Mouse (Mus musculus) erythroblast, embryonic 14.5 days (primary cell): ENCODE measurements around the gene Prx.

Experiments
- GATA1 ChIP-seq: IDR thresholded peaks from 2 replicates; pipeline ENCODE4 v1.6.1; 2012; ENCODE audit warnings: low read length, inconsistent platforms, mixed read lengths
- TAL1 ChIP-seq: IDR thresholded peaks from 3 replicates; pipeline ENCODE4 v1.6.1; 2012; ENCODE audit warnings: low read length, inconsistent platforms, mixed read lengths

DNA sequence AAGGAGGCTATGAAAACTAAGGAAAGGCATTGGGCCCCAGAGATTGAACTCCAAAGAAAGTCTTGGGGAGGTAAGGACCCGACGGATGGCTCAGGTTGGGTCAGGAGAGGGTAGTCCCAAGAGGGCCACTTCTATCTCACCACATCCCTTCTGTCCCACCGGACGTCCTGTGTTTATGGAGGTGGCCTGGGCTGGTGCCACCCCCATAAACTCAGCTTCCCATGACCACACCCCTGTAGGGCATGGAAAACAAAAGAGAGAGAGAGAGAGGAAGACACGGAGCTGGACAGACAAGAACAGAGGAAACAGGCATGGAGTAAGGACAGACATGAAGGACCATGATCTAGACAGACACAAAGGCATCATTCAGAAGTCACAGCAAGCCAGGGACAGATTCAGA is 5.7 kb upstream of the Prx start:
- TF ChIP-seq TAL1 (no peak), GATA1 (no peak)
